ENCODE assay signal across 8 mouse cellular contexts in genomic region chr17:87532158-87532545, GRCm38 (mm10).
A peak's percentile ranks its signal among the peaks of the same experiment; 100 is the strongest.
DNase-seq lines count a peak whose midpoint lies in the region; ATAC-seq and TF ChIP-seq lines count a peak whose summit lies in the region.

No protein-coding gene starts in this region.

- no peak for ATAC-seq in heart, embryonic 16.5 days (replicated peaks; ENCODE audit: extremely low read depth, insufficient read depth, low FRiP score)
- ATAC-seq in liver, embryonic 11.5 days (replicated peaks; ENCODE audit: low FRiP score), result no peak
- ATAC-seq in midbrain, postnatal 0 days (ENCODE audit: low FRiP score), result no peak

- DNase-seq in urinary bladder, postnatal 14 days (ENCODE audit: low spot score), result peak; percentile 22
- no peak for DNase-seq in urinary bladder, postnatal 10 days (ENCODE audit: low spot score)
- DNase-seq in liver, embryonic 11.5 days (ENCODE audit: low spot score), result no peak
- DNase-seq in midbrain, postnatal 0 days (ENCODE audit: low spot score), result no peak
- DNase-seq in frontal cortex, postnatal 14 days (ENCODE audit: low spot score in 2 of 2), result no peak
- no peak for DNase-seq in layer of hippocampus, adult 11-12 months (ENCODE audit: low spot score)
- no peak for DNase-seq in layer of hippocampus, postnatal 25 days (ENCODE audit: extremely low spot score in 1 of 2, low spot score in 1 of 2)

- H3K4me1 ChIP-seq in heart, embryonic 16.5 days (ENCODE audit: control insufficient read depth, insufficient read depth, low read length), result peaks cover 21% of the 10 kb centered on the region
- peaks cover 30% of the 10 kb centered on the region for H3K4me1 ChIP-seq in liver, embryonic 11.5 days (replicated peaks; ENCODE audit: control insufficient read depth, insufficient read depth, low read length)
- peaks cover 13% of the 10 kb centered on the region; the same call in 1 of the 2 replicates for H3K4me1 ChIP-seq in midbrain, postnatal 0 days (ENCODE audit: insufficient read depth, low read length)

- H3K9me3 ChIP-seq in heart, embryonic 16.5 days (replicated peaks; ENCODE audit: control insufficient read depth, low read length), result no peaks in the 10 kb centered on the region
- H3K9me3 ChIP-seq in liver, embryonic 11.5 days (ENCODE audit: control insufficient read depth, low read length), result no peaks in the 10 kb centered on the region
- H3K9me3 ChIP-seq in midbrain, postnatal 0 days (ENCODE audit: low read length), result no peaks in the 10 kb centered on the region

- no peaks in the 10 kb centered on the region for H3K36me3 ChIP-seq in heart, embryonic 16.5 days (ENCODE audit: control insufficient read depth, insufficient read depth)
- H3K36me3 ChIP-seq in liver, embryonic 11.5 days (ENCODE audit: control insufficient read depth, insufficient read depth, low read length), result no peaks in the 10 kb centered on the region
- H3K36me3 ChIP-seq in midbrain, postnatal 0 days (ENCODE audit: insufficient read depth, low read length), result no peaks in the 10 kb centered on the region

- H3K4me2 ChIP-seq in heart, embryonic 16.5 days (ENCODE audit: low read depth, low read length), result peak overlapping the region; percentile 82
- peak overlapping the region; percentile 89 for H3K4me2 ChIP-seq in liver, embryonic 11.5 days
- H3K4me2 ChIP-seq in midbrain, postnatal 0 days (ENCODE audit: low read depth, low read length, poor library complexity, severe bottlenecking), result peak overlapping the region; percentile 33

- H3K27ac ChIP-seq in heart, embryonic 16.5 days (ENCODE audit: low read length), result peak overlapping the region; percentile 73
- peak overlapping the region; percentile 40; the same call in 1 of the 2 replicates for H3K27ac ChIP-seq in liver, embryonic 11.5 days (ENCODE audit: low read depth, low read length)
- no peak overlapping the region for H3K27ac ChIP-seq in midbrain, postnatal 0 days (ENCODE audit: low read depth, low read length)

- TF ChIP-seq CTCF in midbrain, postnatal 0 days (IDR thresholded peaks at IDR 0.05), result no peak

- H3K4me3 ChIP-seq in heart, embryonic 16.5 days (ENCODE audit: low read length), result peak overlapping the region; percentile 49
- H3K4me3 ChIP-seq in liver, embryonic 11.5 days (ENCODE audit: low read depth, low read length), result peak overlapping the region; percentile 48
- no peak overlapping the region for H3K4me3 ChIP-seq in midbrain, postnatal 0 days (ENCODE audit: low read depth, low read length)

- peak overlapping the region; percentile 67 for H3K9ac ChIP-seq in heart, embryonic 16.5 days (ENCODE audit: low read length)
- H3K9ac ChIP-seq in liver, embryonic 11.5 days (ENCODE audit: low read depth, low read length), result peak overlapping the region; percentile 1
- peak overlapping the region; percentile 24; the same call in 1 of the 2 replicates for H3K9ac ChIP-seq in midbrain, postnatal 0 days (replicated peaks; ENCODE audit: low read length, poor library complexity, severe bottlenecking)

- no peaks in the 10 kb centered on the region for H3K27me3 ChIP-seq in heart, embryonic 16.5 days (ENCODE audit: control insufficient read depth, insufficient read depth, low read length)
- no peaks in the 10 kb centered on the region for H3K27me3 ChIP-seq in liver, embryonic 11.5 days (replicated peaks; ENCODE audit: control insufficient read depth, insufficient read depth, low read length)
- no peaks in the 10 kb centered on the region for H3K27me3 ChIP-seq in midbrain, postnatal 0 days (ENCODE audit: insufficient read depth, low read length)

- 11% methylated on average over 9 of the region's 9 CpGs for WGBS in heart, embryonic 16.5 days
- 12% methylated on average over 9 of the region's 9 CpGs for WGBS in liver, embryonic 11.5 days
- 11% methylated on average over 9 of the region's 9 CpGs for WGBS in midbrain, postnatal 0 days

Comparison
In these comparisons a context has a peak if more than half of its experiments do, and no peak if none do; other contexts are left out.
1. H3K4me2 ChIP-seq: peak in every context shown above with its lines; median percentile 89 in liver, embryonic 11.5 days; 82 in heart, embryonic 16.5 days; 33 in midbrain, postnatal 0 days.
2. H3K9ac ChIP-seq: peak in every context shown above with its lines; median percentile 67 in heart, embryonic 16.5 days; 24 in midbrain, postnatal 0 days; 1 in liver, embryonic 11.5 days.